Mouse (Mus musculus) liver, embryonic 14 days (tissue): ENCODE measurements around the gene Plekha7. TPM values are rescaled to one million over a fixed set of nuclear protein-coding genes. Genes with fewer than 3 reads are reported as not detected.

Experiments
- polyA plus RNA-seq: library from polyadenylated mRNA; depleted of rRNA; stranded (reverse); fragments of >200 nt; gene quantifications from 2 replicates; pipeline ENCODE4 v1.2.3, GENCODE M21; 2012; rRNA removed

Plekha7 gene
- 2.3 and 2.5 TPM in 2 replicates for polyA plus RNA-seq

GRCm38 (mm10) chr7:116307871-116308631 is at the start of gene Plekha7:
Gene Plekha7, minus strand, starts transcription at chr7:116308376.

GRCm38 (mm10) chr7:116333713-116334668 is 25.8 kb upstream of the Plekha7 start, which contains the start of gene Rps13:
Gene Rps13, minus strand, starts transcription at chr7:116334195.

GRCm38 (mm10) chr7:116084366-116084765 is 223.8 kb downstream of the Plekha7 start, which contains the start of gene Gm4353:
Gene Gm4353, minus strand, starts transcription at chr7:116084635.

Other genes starting within 250 kb of the Plekha7 start
- gene Gm4353, start 223.7 kb downstream of the Plekha7 start, polyA plus RNA-seq = 0.50 and 0.61 TPM in 2 replicates
- 601 and 717 TPM in 2 replicates for gene Rps13, start 25.8 kb upstream of the Plekha7 start, polyA plus RNA-seq
- 2.9 and 3.2 TPM in 2 replicates for gene Pik3c2a, start 135.1 kb upstream of the Plekha7 start, polyA plus RNA-seq
- gene Nucb2, start 196.0 kb upstream of the Plekha7 start, polyA plus RNA-seq = 2.4 and 2.8 TPM in 2 replicates